In the genomic region with DNA sequence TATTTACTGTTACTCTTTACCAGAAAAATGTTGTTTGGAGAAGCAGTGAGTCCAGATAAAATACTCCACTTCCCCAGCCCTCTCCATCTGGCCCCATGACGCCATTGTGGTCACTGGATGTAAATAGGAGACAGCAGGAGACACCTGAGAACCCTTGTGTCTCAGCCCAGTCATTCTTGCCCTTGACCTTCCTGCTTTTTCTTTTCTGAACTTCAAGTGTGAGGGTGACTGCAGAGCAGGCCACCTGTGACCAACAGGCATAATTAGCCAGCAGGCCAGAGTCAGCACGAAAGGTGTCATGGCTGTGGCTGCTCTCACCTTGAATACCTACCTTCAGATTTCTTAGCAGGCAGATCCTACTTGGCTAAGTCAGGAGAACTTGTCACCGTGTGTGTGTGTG, we compare ENCODE assay signal across 27 mouse cellular contexts. TPM values are rescaled to one million over a fixed set of nuclear protein-coding genes. Genes with fewer than 3 reads are reported as not detected.
"Had no signal": no experiment of that assay in that cellular context is flagged by ENCODE, and none has a peak within 500 bp of the region (broad histone marks: within the 10 kb centered on the region; RNA-seq: fewer than 3 reads in every experiment).

No protein-coding gene starts in this region.

- H3K27me3 ChIP-seq: heart, embryonic 13.5 days; heart, embryonic 15.5 days; intestine, embryonic 15.5 days; limb, embryonic 12.5 days had no signal

- H3K9ac ChIP-seq: heart, embryonic 13.5 days; heart, embryonic 15.5 days; hindbrain, embryonic 12.5 days; hindbrain, embryonic 14.5 days; intestine, embryonic 15.5 days; limb, embryonic 12.5 days; liver, embryonic 13.5 days; liver, embryonic 15.5 days had no signal

- H3K9me3 ChIP-seq: heart, embryonic 13.5 days; heart, embryonic 15.5 days; hindbrain, embryonic 10.5 days; hindbrain, embryonic 12.5 days; intestine, embryonic 15.5 days; limb, embryonic 10.5 days; limb, embryonic 12.5 days; liver, embryonic 13.5 days; liver, embryonic 15.5 days had no signal

- H3K27ac ChIP-seq: gastrocnemius, adult 2 months; heart, adult 2 months; heart, embryonic 13.5 days; heart, embryonic 15.5 days; hindbrain, embryonic 10.5 days; hindbrain, embryonic 12.5 days; hindbrain, embryonic 14.5 days; intestine, embryonic 15.5 days; layer of hippocampus, adult 2 months; limb, embryonic 10.5 days; limb, embryonic 12.5 days; liver, embryonic 13.5 days; liver, embryonic 15.5 days had no signal

- H3K36me3 ChIP-seq: heart, embryonic 13.5 days; heart, embryonic 15.5 days; hindbrain, embryonic 10.5 days; hindbrain, embryonic 12.5 days; intestine, embryonic 15.5 days; limb, embryonic 10.5 days; limb, embryonic 12.5 days; liver, embryonic 13.5 days; liver, embryonic 15.5 days had no signal

- H3K4me3 ChIP-seq: gastrocnemius, adult 2 months; heart, adult 2 months; heart, embryonic 13.5 days; heart, embryonic 15.5 days; hindbrain, embryonic 10.5 days; hindbrain, embryonic 12.5 days; intestine, embryonic 15.5 days; layer of hippocampus, adult 2 months; limb, embryonic 10.5 days; limb, embryonic 12.5 days; liver, embryonic 13.5 days; liver, embryonic 15.5 days had no signal

- ATAC-seq: hindbrain, embryonic 16.5 days; inflammation-experienced regulatory T-cells, adult 6 months; intestine, embryonic 15.5 days; intestine, postnatal 0 days had no signal

- H3K4me2 ChIP-seq: heart, embryonic 11.5 days; heart, embryonic 13.5 days; heart, embryonic 15.5 days; hindbrain, embryonic 12.5 days; hindbrain, embryonic 14.5 days; intestine, embryonic 15.5 days; limb, embryonic 12.5 days; liver, embryonic 11.5 days; liver, embryonic 13.5 days; liver, embryonic 15.5 days had no signal

- DNase-seq: gastrocnemius, adult 2 months; gastrocnemius, postnatal 10 days; gastrocnemius, postnatal 25 days; heart, adult 2 months; heart, postnatal 4 days; kidney, adult 8-10 months; kidney, postnatal 10 days; layer of hippocampus, postnatal 36 days; liver; liver, embryonic 13.5 days had no signal

RNA-seq across cellular contexts. Expression of a gene that starts 36.2 kb away (rescaled TPM):
- polyA plus RNA-seq: heart, embryonic 11.5 days; heart, embryonic 13.5 days; heart, embryonic 15.5 days; heart, postnatal 0 days; inflammation-experienced regulatory T-cells, adult 6 months; intestine, embryonic 15.5 days; intestine, postnatal 0 days; kidney, embryonic 16.5 days; liver, embryonic 11.5 days; liver, embryonic 13.5 days; liver, embryonic 15.5 days had no signal
